Mouse (Mus musculus) hematopoietic stem cell, adult 5-6 weeks (primary cell): ENCODE data around the gene Olfr1490. TPM values are rescaled to one million over a fixed set of nuclear protein-coding genes. Genes with fewer than 3 reads are reported as not detected.
"Not testable (repeated sequence)": the region's sequence is repeated elsewhere in the genome, so short reads cannot be mapped to it uniquely, and the experiment has no call there.

Source experiments
- ATAC-seq, 2 experiments: fragments of 125-278 bp in 1 of 2; replicated peaks in 1 of 2; 2 replicates each; pipeline ENCODE4 v1.8.0; 2016 to 2017; ENCODE audit warnings: inconsistent platforms in 2 of 2, mild to moderate bottlenecking in 2 of 2, moderate number of reproducible peaks in 2 of 2, low read depth in 1 of 2, moderate TSS enrichment in 1 of 2; ENCODE audit not compliant: low FRiP score in 2 of 2, poor library complexity in 2 of 2, severe bottlenecking in 2 of 2, insufficient read depth in 1 of 2, low TSS enrichment in 1 of 2
- total RNA-seq: library from RNA; stranded (forward); fragments of 172-1452, 232-1000 nt; gene quantifications from 2 replicates; pipeline ENCODE4 v1.2.3, GENCODE M21; 2017

Olfr1490 gene
- not detected in 2 replicates for total RNA-seq

- no peak for ATAC-seq
These were observed at the start of gene Olfr1490 for GRCm38 (mm10) chr19:13650791-13651190. TSS of gene Olfr1490 (plus strand) at chr19:13651091.

GRCm38 (mm10) chr19:13617075-13617474, 33.8 kb upstream of the Olfr1490 start, which contains the start of gene Olfr1487:
TSS of gene Olfr1487 (plus strand) at chr19:13617375.
- ATAC-seq: not testable (repeated sequence)

- no peak for ATAC-seq
These were observed 19.6 kb upstream of the Olfr1490 start, which contains the start of gene Olfr1489 for GRCm38 (mm10) chr19:13631321-13631720. TSS of gene Olfr1489 (plus strand) at chr19:13631621.

GRCm38 (mm10) chr19:13696968-13697367, 46.1 kb downstream of the Olfr1490 start, which contains the start of gene Olfr1491:
TSS of gene Olfr1491 (plus strand) at chr19:13697268.
- ATAC-seq: no peak

Other genes starting within 250 kb of the Olfr1490 start
- gene Olfr1469, start 243.2 kb upstream of the Olfr1490 start, total RNA-seq: not detected in 2 replicates
- not detected in 2 replicates for gene Olfr1471, start 207.7 kb upstream of the Olfr1490 start, total RNA-seq
- gene Olfr1472, start 195.0 kb upstream of the Olfr1490 start, total RNA-seq: not detected in 2 replicates
- not detected in 2 replicates for gene Olfr1474, start 181.5 kb upstream of the Olfr1490 start, total RNA-seq
- gene Olfr1475, start 170.9 kb upstream of the Olfr1490 start, total RNA-seq: not detected in 2 replicates
- gene Olfr1477, start 150.5 kb upstream of the Olfr1490 start, total RNA-seq: not detected in 2 replicates
- not detected in 2 replicates for gene Olfr1480, start 123.2 kb upstream of the Olfr1490 start, total RNA-seq
- not detected in 2 replicates for gene Olfr1484, start 67.6 kb upstream of the Olfr1490 start, total RNA-seq
- gene Olfr1487, start 33.7 kb upstream of the Olfr1490 start, total RNA-seq: not detected in 2 replicates
- not detected in 2 replicates for gene Olfr1489, start 19.5 kb upstream of the Olfr1490 start, total RNA-seq
- not detected in 2 replicates for gene Olfr1491, start 46.2 kb downstream of the Olfr1490 start, total RNA-seq
- gene Olfr1493-ps1, start 72.2 kb downstream of the Olfr1490 start, total RNA-seq: not detected in 2 replicates
- not detected in 2 replicates for gene Olfr1494, start 88.6 kb downstream of the Olfr1490 start, total RNA-seq
- gene Olfr1495, start 113.5 kb downstream of the Olfr1490 start, total RNA-seq: not detected in 2 replicates
- gene Olfr1496, start 126.8 kb downstream of the Olfr1490 start, total RNA-seq: not detected in 2 replicates
- not detected in 2 replicates for gene Olfr1497, start 147.1 kb downstream of the Olfr1490 start, total RNA-seq
- not detected in 2 replicates for gene Olfr1499, start 168.4 kb downstream of the Olfr1490 start, total RNA-seq
- gene Olfr1500, start 179.4 kb downstream of the Olfr1490 start, total RNA-seq: not detected in 2 replicates
- gene Olfr1501, start 199.6 kb downstream of the Olfr1490 start, total RNA-seq: not detected in 2 replicates
- gene Olfr1502, start 210.7 kb downstream of the Olfr1490 start, total RNA-seq: not detected in 2 replicates
- gene Olfr1504, start 246.8 kb downstream of the Olfr1490 start, total RNA-seq: not detected in 2 replicates